17 mouse cellular contexts compared by ENCODE assay signal in the genomic region with DNA sequence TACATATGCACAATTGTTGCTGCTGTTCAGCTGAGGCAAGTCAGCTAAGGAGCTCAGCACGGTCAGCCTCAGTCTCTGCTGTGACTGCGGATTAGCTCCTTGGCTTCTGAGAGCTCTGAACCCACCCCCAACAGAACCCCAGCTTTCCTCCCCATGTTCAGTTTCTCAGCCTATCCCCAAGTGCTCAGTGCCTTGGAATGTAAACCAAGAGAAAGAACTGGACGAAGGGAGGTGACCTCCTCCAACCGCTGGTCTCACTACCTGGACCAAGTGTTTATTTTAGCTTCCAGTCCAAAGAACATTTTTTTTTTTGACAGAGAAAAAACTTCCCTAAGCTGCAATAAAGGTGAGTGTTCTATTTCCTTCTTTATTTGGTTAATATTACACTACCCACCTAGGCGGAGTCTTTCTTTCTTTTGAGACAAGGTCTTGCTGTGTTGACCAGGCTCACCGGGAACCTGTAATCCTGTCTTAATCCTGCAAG.
DNase-seq lines count a peak whose midpoint lies in the region; ATAC-seq lines count a peak whose summit lies in the region.
"Had no signal": no experiment of that assay in that cellular context is flagged by ENCODE, and none has a peak within 500 bp of the region (broad histone marks: within the 10 kb centered on the region; RNA-seq: fewer than 3 reads in every experiment).

No protein-coding gene starts in this region.

- H3K4me3 ChIP-seq in hindbrain, embryonic 11.5 days (ENCODE audit: low read depth, low read length) = no peak overlapping the region
- no peak overlapping the region for H3K4me3 ChIP-seq in hindbrain, embryonic 16.5 days (ENCODE audit: low read length)
- H3K4me3 ChIP-seq: embryonic facial prominence, embryonic 10.5 days; heart, embryonic 15.5 days; hindbrain, embryonic 12.5 days; limb, embryonic 10.5 days; midbrain, embryonic 12.5 days; myocyte had no signal

- H3K4me2 ChIP-seq in hindbrain, embryonic 11.5 days (replicated peaks; ENCODE audit: low read depth, low read length) = no peak overlapping the region
- H3K4me2 ChIP-seq in hindbrain, embryonic 16.5 days (ENCODE audit: low read length) = no peak overlapping the region
- H3K4me2 ChIP-seq: heart, embryonic 15.5 days; hindbrain, embryonic 12.5 days; midbrain, embryonic 12.5 days had no signal

- no peak for ATAC-seq in hindbrain, embryonic 11.5 days (ENCODE audit: low FRiP score)
- ATAC-seq in hindbrain, embryonic 16.5 days = no peak

- H3K9ac ChIP-seq in hindbrain, embryonic 11.5 days (ENCODE audit: low read depth, low read length) = no peak overlapping the region
- no peak overlapping the region for H3K9ac ChIP-seq in hindbrain, embryonic 16.5 days (ENCODE audit: low read depth, low read length)
- H3K9ac ChIP-seq: heart, embryonic 15.5 days; hindbrain, embryonic 12.5 days; midbrain, embryonic 12.5 days had no signal

- DNase-seq in R1 (ENCODE audit: low read depth, low spot score) = peak; percentile 13
- peak; percentile 28 to 49 for DNase-seq in kidney, adult 8-10 months
- DNase-seq in lung, adult 18-20 months = peak; percentile 74 to 80
- DNase-seq in lung, postnatal 4 days = peak; percentile 49 to 76
- no peak for DNase-seq in urinary bladder, adult 2 months (ENCODE audit: low spot score)
- no peak for DNase-seq in hindbrain, embryonic 11.5 days (ENCODE audit: low spot score)
- no peak for DNase-seq in adrenal gland, postnatal 10 days
- DNase-seq: adrenal gland, postnatal 36 days; cerebellum, postnatal 14 days; thymus, postnatal 14 days had no signal

- 75% methylated on average over 6 of the region's 6 CpGs for whole genome bisulfite sequencing in hindbrain, embryonic 11.5 days
- WGBS in hindbrain, embryonic 16.5 days = 78% methylated on average over 6 of the region's 6 CpGs

- no peaks in the 10 kb centered on the region for H3K4me1 ChIP-seq in hindbrain, embryonic 11.5 days (replicated peaks; ENCODE audit: control insufficient read depth, insufficient read depth, low read length)
- no peaks in the 10 kb centered on the region for H3K4me1 ChIP-seq in hindbrain, embryonic 16.5 days (ENCODE audit: control insufficient read depth, insufficient read depth, low read depth, low read length)
- H3K4me1 ChIP-seq: heart, embryonic 15.5 days; limb, embryonic 10.5 days; midbrain, embryonic 12.5 days had no signal

- no peaks in the 10 kb centered on the region for H3K36me3 ChIP-seq in hindbrain, embryonic 11.5 days (ENCODE audit: control insufficient read depth, insufficient read depth, low read length)
- no peaks in the 10 kb centered on the region for H3K36me3 ChIP-seq in hindbrain, embryonic 16.5 days (ENCODE audit: control insufficient read depth, insufficient read depth, low read length)
- H3K36me3 ChIP-seq: embryonic facial prominence, embryonic 10.5 days; heart, embryonic 15.5 days; hindbrain, embryonic 12.5 days; limb, embryonic 10.5 days; midbrain, embryonic 12.5 days had no signal

- H3K9me3 ChIP-seq in hindbrain, embryonic 11.5 days (ENCODE audit: control insufficient read depth, low read length) = no peaks in the 10 kb centered on the region
- H3K9me3 ChIP-seq in hindbrain, embryonic 16.5 days (ENCODE audit: control insufficient read depth, low read length) = no peaks in the 10 kb centered on the region
- H3K9me3 ChIP-seq: embryonic facial prominence, embryonic 10.5 days; heart, embryonic 15.5 days; hindbrain, embryonic 12.5 days; limb, embryonic 10.5 days; midbrain, embryonic 12.5 days had no signal

- H3K27me3 ChIP-seq in hindbrain, embryonic 11.5 days (ENCODE audit: control insufficient read depth, insufficient read depth, low read length) = no peaks in the 10 kb centered on the region
- no peaks in the 10 kb centered on the region for H3K27me3 ChIP-seq in hindbrain, embryonic 16.5 days (replicated peaks; ENCODE audit: control insufficient read depth, insufficient read depth, low read length)
- H3K27me3 ChIP-seq: heart, embryonic 15.5 days; hindbrain, embryonic 12.5 days; midbrain, embryonic 12.5 days had no signal

- H3K27ac ChIP-seq in hindbrain, embryonic 11.5 days (ENCODE audit: low read depth, low read length) = no peak overlapping the region
- H3K27ac ChIP-seq in hindbrain, embryonic 16.5 days (ENCODE audit: low read depth, low read length) = no peak overlapping the region
- H3K27ac ChIP-seq: embryonic facial prominence, embryonic 10.5 days; heart, embryonic 15.5 days; hindbrain, embryonic 12.5 days; limb, embryonic 10.5 days; midbrain, embryonic 12.5 days had no signal

Comparison
In these comparisons a context has a peak if more than half of its experiments do, and no peak if none do; other contexts are left out.
1. DNase-seq: peak in R1 (single experiment), kidney, adult 8-10 months (2 of 2), lung, adult 18-20 months (2 of 2) and lung, postnatal 4 days (2 of 2); none in urinary bladder, adult 2 months (single experiment), hindbrain, embryonic 11.5 days (single experiment) and adrenal gland, postnatal 10 days (single experiment).